Mouse (Mus musculus) myocyte (in vitro differentiated cells): ENCODE results near the gene Mvb12b. TPM values are rescaled to one million over a fixed set of nuclear protein-coding genes. Genes with fewer than 3 reads are reported as not detected.

ENCODE experiments used
- H3K27me3 ChIP-seq: one replicate; pipeline ENCODE4 v1.6.1; 2011; ENCODE audit not compliant: control insufficient read depth, insufficient read depth, insufficient read length
- H3K36me3 ChIP-seq: one replicate; pipeline ENCODE4 v1.6.1; 2011; ENCODE audit not compliant: control insufficient read depth, insufficient read depth
- H3K4me2 ChIP-seq: one replicate; pipeline ENCODE4 v1.6.1; 2011; ENCODE audit warnings: low read depth, control low read depth
- H3K4me3 ChIP-seq: one replicate; pipeline ENCODE4 v1.5.1; 2011; ENCODE audit warnings: mild to moderate bottlenecking, control low read depth, moderate library complexity
- H3K79me2 ChIP-seq: one replicate; pipeline ENCODE4 v1.6.1; 2011; ENCODE audit not compliant: control insufficient read depth, insufficient read depth
- H3ac ChIP-seq: one replicate; pipeline ENCODE4 v1.6.1; 2011; ENCODE audit not compliant: control insufficient read depth, insufficient read length
- CEBPB ChIP-seq: IDR thresholded peaks from 2 replicates; pipeline ENCODE4 v1.6.1; 2011; ENCODE audit warnings: mild to moderate bottlenecking, moderate library complexity; ENCODE audit not compliant: poor library complexity, insufficient read depth, severe bottlenecking
- E2F4 ChIP-seq: IDR thresholded peaks from one replicate; pipeline ENCODE4 v1.6.1; 2011; ENCODE audit warnings: mild to moderate bottlenecking, control low read depth, moderate library complexity; ENCODE audit not compliant: insufficient read depth
- MAX ChIP-seq: IDR thresholded peaks from one replicate; pipeline ENCODE4 v1.6.1; 2011; ENCODE audit warnings: low read depth, mild to moderate bottlenecking, control low read depth
- MYOD1 ChIP-seq, 3 experiments: IDR thresholded peaks; one replicate each; pipeline ENCODE4 v1.6.1; 2011; ENCODE audit warnings: control low read depth in 2 of 3, low read depth in 2 of 3, mild to moderate bottlenecking in 2 of 3, moderate library complexity in 1 of 3; ENCODE audit not compliant: insufficient read length in 2 of 3, control insufficient read depth in 1 of 3
- MYOG ChIP-seq, 3 experiments: IDR thresholded peaks; one replicate each; pipeline ENCODE4 v1.6.1; 2011; ENCODE audit warnings: control low read depth in 2 of 3, low read depth in 2 of 3, mild to moderate bottlenecking in 2 of 3; ENCODE audit not compliant: insufficient read length in 2 of 3, control insufficient read depth in 1 of 3, insufficient read depth in 1 of 3
- POLR2A ChIP-seq: IDR thresholded peaks from one replicate; pipeline ENCODE4 v1.6.1; 2011; ENCODE audit warnings: low read depth, mild to moderate bottlenecking, control low read depth, moderate library complexity; ENCODE audit not compliant: insufficient read length
- POLR2AphosphoS2 ChIP-seq: IDR thresholded peaks from one replicate; pipeline ENCODE4 v1.6.1; 2011; ENCODE audit warnings: low read depth, control low read depth; ENCODE audit not compliant: insufficient read length
- REST ChIP-seq: IDR thresholded peaks from one replicate; pipeline ENCODE4 v1.6.1; 2011; ENCODE audit warnings: mild to moderate bottlenecking, control low read depth, moderate library complexity; ENCODE audit not compliant: insufficient read depth, insufficient read length
- SRF ChIP-seq: IDR thresholded peaks from one replicate; pipeline ENCODE4 v1.6.1; 2011; ENCODE audit warnings: low read depth; ENCODE audit not compliant: control insufficient read depth, insufficient read length
- TCF12 ChIP-seq: IDR thresholded peaks from one replicate; pipeline ENCODE4 v1.6.1; 2011; ENCODE audit warnings: mild to moderate bottlenecking, control low read depth; ENCODE audit not compliant: poor library complexity, insufficient read depth, severe bottlenecking
- TCF3 ChIP-seq: IDR thresholded peaks from one replicate; pipeline ENCODE4 v1.6.1; 2011; ENCODE audit warnings: low read depth, control low read depth; ENCODE audit not compliant: insufficient read length
- USF1 ChIP-seq: IDR thresholded peaks from one replicate; pipeline ENCODE4 v1.6.1; 2011; ENCODE audit warnings: low read depth, mild to moderate bottlenecking, control low read depth, moderate library complexity
- polyA plus RNA-seq: library from polyadenylated mRNA; unstranded; fragments of >200 nt; fragmentation: generic; extraction: Trizol; gene quantifications from one replicate; pipeline ENCODE4 v1.2.1, GENCODE M21; 2012; ENCODE audit warnings: missing spikeins

Gene Mvb12b
- polyA plus RNA-seq, 1 experiment: 14.5 TPM

- Histone ChIP-seq H3ac (no peak overlapping the region), H3K27me3 (no peaks in the 10 kb centered on the region), H3K4me3 (no peak overlapping the region), H3K79me2 (no peaks in the 10 kb centered on the region), H3K36me3 (no peaks in the 10 kb centered on the region), H3K4me2 (no peak overlapping the region)
- no peak for TF ChIP-seq MAX
- TF ChIP-seq SRF: no peak
- TF ChIP-seq POLR2A: no peak
- no peak for TF ChIP-seq CEBPB
- TF ChIP-seq TCF3: no peak
- TF ChIP-seq POLR2AphosphoS2: no peak
- no peak for TF ChIP-seq MYOD1 (IDR thresholded peaks at IDR 0.05; ENCODE audit: control insufficient read depth in 1 of 3, insufficient read length in 2 of 3, low read depth in 2 of 3)
- TF ChIP-seq TCF12: no peak
- no peak for TF ChIP-seq REST
- TF ChIP-seq E2F4: no peak
- no peak for TF ChIP-seq USF1
- TF ChIP-seq MYOG (IDR thresholded peaks at IDR 0.05; ENCODE audit: control insufficient read depth in 1 of 3, insufficient read depth in 1 of 3, insufficient read length in 2 of 3, low read depth in 2 of 3): no peak
Measured at GRCm38 (mm10) chr2:33808032-33808431, 79.7 kb downstream of the Mvb12b start.

GRCm38 (mm10) chr2:33805640-33806039 is 82.1 kb downstream of the Mvb12b start:
- Histone ChIP-seq H3K36me3 (no peaks in the 10 kb centered on the region), H3K27me3 (no peaks in the 10 kb centered on the region), H3ac (no peak overlapping the region), H3K4me3 (no peak overlapping the region), H3K79me2 (no peaks in the 10 kb centered on the region), H3K4me2 (no peak overlapping the region)
- no peak for TF ChIP-seq E2F4
- no peak for TF ChIP-seq SRF
- peak in 2 of 3 experiments; percentile 74 to 76 for TF ChIP-seq MYOD1 (IDR thresholded peaks at IDR 0.05; ENCODE audit: control insufficient read depth in 1 of 3, insufficient read length in 2 of 3, low read depth in 2 of 3)
- no peak for TF ChIP-seq POLR2AphosphoS2
- TF ChIP-seq TCF12: peak; percentile 28
- no peak for TF ChIP-seq TCF3
- TF ChIP-seq USF1: no peak
- no peak for TF ChIP-seq CEBPB
- peak; percentile 5 to 77 (median 64) for TF ChIP-seq MYOG (IDR thresholded peaks at IDR 0.05; ENCODE audit: control insufficient read depth in 1 of 3, insufficient read depth in 1 of 3, insufficient read length in 2 of 3, low read depth in 2 of 3)

GRCm38 (mm10) chr2:33803717-33804214 is 84.0 kb downstream of the Mvb12b start:
- TF ChIP-seq REST (no peak), TCF3 (no peak), MAX (no peak), E2F4 (no peak), SRF (no peak)

GRCm38 (mm10) chr2:33803083-33803615 is 84.6 kb downstream of the Mvb12b start:
- Histone ChIP-seq H3K4me3 (no peak overlapping the region), H3K4me2 (no peak overlapping the region), H3K27me3 (no peaks in the 10 kb centered on the region), H3ac (no peak overlapping the region), H3K79me2 (no peaks in the 10 kb centered on the region), H3K36me3 (no peaks in the 10 kb centered on the region)
- TF ChIP-seq TCF3: no peak
- no peak for TF ChIP-seq TCF12
- TF ChIP-seq USF1: no peak
- no peak for TF ChIP-seq POLR2A
- TF ChIP-seq MAX: no peak
- no peak for TF ChIP-seq MYOD1 (IDR thresholded peaks at IDR 0.05; ENCODE audit: control insufficient read depth in 1 of 3, insufficient read length in 2 of 3, low read depth in 2 of 3)
- no peak for TF ChIP-seq MYOG (IDR thresholded peaks at IDR 0.05; ENCODE audit: control insufficient read depth in 1 of 3, insufficient read depth in 1 of 3, insufficient read length in 2 of 3, low read depth in 2 of 3)

More at GRCm38 (mm10) chr2:33803717-33804214, 84.0 kb downstream of the Mvb12b start:
- Histone ChIP-seq H3K27me3 (no peaks in the 10 kb centered on the region), H3K79me2 (no peaks in the 10 kb centered on the region), H3K36me3 (no peaks in the 10 kb centered on the region), H3K4me3 (no peak overlapping the region), H3ac (no peak overlapping the region), H3K4me2 (no peak overlapping the region)

- H3K79me2 ChIP-seq: no peaks in the 10 kb centered on the region
- H3K4me2 ChIP-seq: no peak overlapping the region
- H3K27me3 ChIP-seq: no peaks in the 10 kb centered on the region
- H3ac ChIP-seq: no peak overlapping the region
- no peak overlapping the region for H3K4me3 ChIP-seq
- TF ChIP-seq REST: no peak
- TF ChIP-seq MAX: no peak
- TF ChIP-seq SRF: no peak
- TF ChIP-seq POLR2AphosphoS2: no peak
- no peak for TF ChIP-seq E2F4
- no peak for TF ChIP-seq MYOD1 (IDR thresholded peaks at IDR 0.05; ENCODE audit: control insufficient read depth in 1 of 3, insufficient read length in 2 of 3, low read depth in 2 of 3)
- TF ChIP-seq MYOG (IDR thresholded peaks at IDR 0.05; ENCODE audit: control insufficient read depth in 1 of 3, insufficient read depth in 1 of 3, insufficient read length in 2 of 3, low read depth in 2 of 3): no peak
- no peak for TF ChIP-seq CEBPB
- no peak for TF ChIP-seq TCF3
- no peaks in the 10 kb centered on the region for H3K36me3 ChIP-seq
Measured at GRCm38 (mm10) chr2:33801760-33802159, 86.0 kb downstream of the Mvb12b start.
